Mouse (Mus musculus) heart, embryonic 10.5 days (tissue): ENCODE results near the gene Snx30. TPM values are rescaled to one million over a fixed set of nuclear protein-coding genes. Genes with fewer than 3 reads are reported as not detected.
A peak's percentile ranks its signal among the peaks of the same experiment; 100 is the strongest.

Experiments used
- DNase-seq: peaks from one replicate; pipeline ENCODE4 v3.0.0-alpha.2; 2017; ENCODE audit warnings: low spot score
- H3K27ac ChIP-seq: fragments of 300-500 bp; sonication (generic); 2 replicates; pipeline ENCODE4 v1.5.1; 2016; ENCODE audit warnings: mild to moderate bottlenecking
- H3K27me3 ChIP-seq: fragments of 300-500 bp; sonication (generic); 2 replicates; pipeline ENCODE4 v1.6.1; 2016; ENCODE audit warnings: mild to moderate bottlenecking; ENCODE audit not compliant: poor library complexity, insufficient read depth, severe bottlenecking
- H3K36me3 ChIP-seq: fragments of 300-500 bp; sonication (generic); 2 replicates; pipeline ENCODE4 v1.6.1; 2016; ENCODE audit warnings: mild to moderate bottlenecking, moderate library complexity
- H3K4me1 ChIP-seq: fragments of 300-500 bp; sonication (generic); 2 replicates; pipeline ENCODE4 v1.6.1; 2016; ENCODE audit warnings: mild to moderate bottlenecking
- H3K4me3 ChIP-seq: fragments of 300-500 bp; sonication (generic); 2 replicates; pipeline ENCODE4 v1.5.1; 2016; ENCODE audit warnings: mild to moderate bottlenecking, moderate library complexity
- H3K9me3 ChIP-seq: fragments of 300-500 bp; sonication (generic); 2 replicates; pipeline ENCODE4 v1.6.1; 2016; ENCODE audit warnings: mild to moderate bottlenecking, moderate library complexity
- WGBS: fragments of 180-500 bp; shearing (Covaris S2); methylation state at CpG from one replicate; pipeline ENCODE4 v1.1.7; 2016; 5-methylcytosine and 5-hydroxymethylcytosine counted together
- polyA plus RNA-seq: library from polyadenylated mRNA; unstranded; fragments of >200 nt; fragmentation: Nextera tagmentation; extraction: Ambion mirVana; gene quantifications from 2 replicates; pipeline ENCODE4 v1.2.1, GENCODE M21; 2016

The Snx30 gene
- polyA plus RNA-seq, 1 experiment from 2014 or later, result 8.1 TPM

- peak; percentile 20 for DNase-seq
- Histone ChIP-seq H3K36me3 (no peaks in the 10 kb centered on the region), H3K4me3 (no peak overlapping the region), H3K27me3 (no peaks in the 10 kb centered on the region), H3K9me3 (no peaks in the 10 kb centered on the region), H3K4me1 (peaks cover 16% of the 10 kb centered on the region), H3K27ac (no peak overlapping the region)
- WGBS, result 58% methylated on average over 4 of the region's 4 CpGs
Measured at GRCm38 (mm10) chr4:59802792-59803191, 2.8 kb upstream of the Snx30 start.

- H3K27ac ChIP-seq, result no peak overlapping the region
- WGBS, result 78% methylated on average over 5 of the region's 5 CpGs
Measured at GRCm38 (mm10) chr4:59803358-59803757, 2.3 kb upstream of the Snx30 start.

GRCm38 (mm10) chr4:59804754-59805153 lies 886 bp upstream of the Snx30 start:
- no peak for DNase-seq
- H3K4me1 ChIP-seq, result peaks cover 18% of the 10 kb centered on the region
- WGBS, result 78% methylated on average over 1 of the region's 1 CpGs
- H3K27me3 ChIP-seq, result no peaks in the 10 kb centered on the region
- peak overlapping the region; percentile 94; the same call in 1 of the 2 replicates for H3K27ac ChIP-seq
- H3K36me3 ChIP-seq, result no peaks in the 10 kb centered on the region
- no peaks in the 10 kb centered on the region for H3K9me3 ChIP-seq
- peak overlapping the region; percentile 99 for H3K4me3 ChIP-seq

More at GRCm38 (mm10) chr4:59803358-59803757, 2.3 kb upstream of the Snx30 start:
- peaks cover 18% of the 10 kb centered on the region for H3K4me1 ChIP-seq
- no peak overlapping the region for H3K4me3 ChIP-seq
- H3K36me3 ChIP-seq, result no peaks in the 10 kb centered on the region
- no peaks in the 10 kb centered on the region for H3K9me3 ChIP-seq
- no peaks in the 10 kb centered on the region for H3K27me3 ChIP-seq
- DNase-seq, result peak; percentile 48

GRCm38 (mm10) chr4:59805968-59806878 lies 583 bp downstream of the Snx30 start:
- Histone ChIP-seq H3K4me3 (peak overlapping the region; percentile 99), H3K36me3 (no peaks in the 10 kb centered on the region), H3K27ac (peak overlapping the region; percentile 94), H3K27me3 (no peaks in the 10 kb centered on the region), H3K9me3 (no peaks in the 10 kb centered on the region), H3K4me1 (peaks cover 20% of the 10 kb centered on the region)
- 0% methylated on average over 58 of the region's 58 CpGs for WGBS
- peak; percentile 81 for DNase-seq

GRCm38 (mm10) chr4:59806879-59807195 lies 1.2 kb downstream of the Snx30 start:
- no peak for DNase-seq
- H3K36me3 ChIP-seq, result no peaks in the 10 kb centered on the region
- H3K9me3 ChIP-seq, result no peaks in the 10 kb centered on the region
- 1% methylated on average over 9 of the region's 9 CpGs for WGBS
- H3K4me3 ChIP-seq, result peak overlapping the region; percentile 99
- H3K27ac ChIP-seq, result peak overlapping the region; percentile 94
- peaks cover 21% of the 10 kb centered on the region for H3K4me1 ChIP-seq
- H3K27me3 ChIP-seq, result no peaks in the 10 kb centered on the region

- no peak for DNase-seq
- H3K27me3 ChIP-seq, result no peaks in the 10 kb centered on the region
- no peak overlapping the region for H3K27ac ChIP-seq
- H3K36me3 ChIP-seq, result no peaks in the 10 kb centered on the region
- no peaks in the 10 kb centered on the region for H3K9me3 ChIP-seq
- H3K4me1 ChIP-seq, result peaks cover 21% of the 10 kb centered on the region
- peak overlapping the region; percentile 99 for H3K4me3 ChIP-seq
- WGBS, result 65% methylated on average over 2 of the region's 2 CpGs
Measured at GRCm38 (mm10) chr4:59807521-59807920, 1.9 kb downstream of the Snx30 start.

GRCm38 (mm10) chr4:59808396-59808795 lies 2.8 kb downstream of the Snx30 start:
- no peak overlapping the region for H3K4me3 ChIP-seq
- no peaks in the 10 kb centered on the region for H3K27me3 ChIP-seq
- no peaks in the 10 kb centered on the region for H3K9me3 ChIP-seq
- no peak overlapping the region for H3K27ac ChIP-seq
- no peaks in the 10 kb centered on the region for H3K36me3 ChIP-seq
- H3K4me1 ChIP-seq, result peaks cover 21% of the 10 kb centered on the region
- 75% methylated on average over 5 of the region's 5 CpGs for WGBS
- no peak for DNase-seq

GRCm38 (mm10) chr4:59814094-59814493 lies 8.5 kb downstream of the Snx30 start:
- DNase-seq, result no peak
- Histone ChIP-seq H3K4me1 (peaks cover 56% of the 10 kb centered on the region), H3K4me3 (peak overlapping the region; percentile 15; the same call in 1 of the 2 replicates), H3K9me3 (no peaks in the 10 kb centered on the region), H3K27ac (peak overlapping the region; percentile 75), H3K36me3 (no peaks in the 10 kb centered on the region), H3K27me3 (no peaks in the 10 kb centered on the region)
- 21% methylated on average over 7 of the region's 7 CpGs for WGBS

- H3K27ac ChIP-seq, result peak overlapping the region; percentile 75; the same call in 1 of the 2 replicates
- WGBS, result 59% methylated on average over 4 of the region's 4 CpGs
- H3K4me1 ChIP-seq, result peaks cover 65% of the 10 kb centered on the region
Measured at GRCm38 (mm10) chr4:59815121-59815810, 9.6 kb downstream of the Snx30 start.

GRCm38 (mm10) chr4:59816016-59816415 lies 10.4 kb downstream of the Snx30 start:
- H3K4me1 ChIP-seq, result peaks cover 65% of the 10 kb centered on the region
- DNase-seq, result no peak
- H3K27ac ChIP-seq, result peak overlapping the region; percentile 47; the same call in 1 of the 2 replicates
- H3K9me3 ChIP-seq, result no peaks in the 10 kb centered on the region
- H3K27me3 ChIP-seq, result no peaks in the 10 kb centered on the region
- H3K36me3 ChIP-seq, result no peaks in the 10 kb centered on the region
- no peak overlapping the region for H3K4me3 ChIP-seq
- 56% methylated on average over 5 of the region's 5 CpGs for WGBS

More at GRCm38 (mm10) chr4:59815121-59815810, 9.6 kb downstream of the Snx30 start:
- DNase-seq, result no peak
- H3K4me3 ChIP-seq, result no peak overlapping the region
- no peaks in the 10 kb centered on the region for H3K9me3 ChIP-seq
- H3K36me3 ChIP-seq, result no peaks in the 10 kb centered on the region
- H3K27me3 ChIP-seq, result no peaks in the 10 kb centered on the region

GRCm38 (mm10) chr4:59816477-59816876 lies 10.8 kb downstream of the Snx30 start:
- DNase-seq, result no peak
- WGBS, result 39% methylated on average over 9 of the region's 9 CpGs
- Histone ChIP-seq H3K27ac (peak overlapping the region; percentile 47; the same call in 1 of the 2 replicates), H3K4me3 (no peak overlapping the region), H3K27me3 (no peaks in the 10 kb centered on the region), H3K4me1 (peaks cover 62% of the 10 kb centered on the region), H3K9me3 (no peaks in the 10 kb centered on the region), H3K36me3 (no peaks in the 10 kb centered on the region)

GRCm38 (mm10) chr4:59817790-59818189 lies 12.2 kb downstream of the Snx30 start:
- peak overlapping the region; percentile 22; the same call in 1 of the 2 replicates for H3K27ac ChIP-seq
- no peak overlapping the region for H3K4me3 ChIP-seq
- 72% methylated on average over 5 of the region's 5 CpGs for WGBS
- H3K4me1 ChIP-seq, result peaks cover 62% of the 10 kb centered on the region
- DNase-seq, result no peak
- H3K36me3 ChIP-seq, result no peaks in the 10 kb centered on the region
- no peaks in the 10 kb centered on the region for H3K9me3 ChIP-seq
- no peaks in the 10 kb centered on the region for H3K27me3 ChIP-seq

- Histone ChIP-seq H3K4me3 (no peak overlapping the region), H3K27ac (peak overlapping the region; percentile 47; the same call in 1 of the 2 replicates)
- WGBS, result 82% methylated on average over 10 of the region's 10 CpGs
Measured at GRCm38 (mm10) chr4:59818498-59818897, 12.9 kb downstream of the Snx30 start.

More at GRCm38 (mm10) chr4:59818498-59818897, 12.9 kb downstream of the Snx30 start:
- H3K9me3 ChIP-seq, result no peaks in the 10 kb centered on the region
- peaks cover 68% of the 10 kb centered on the region for H3K4me1 ChIP-seq
- no peaks in the 10 kb centered on the region for H3K36me3 ChIP-seq
- DNase-seq, result no peak
- H3K27me3 ChIP-seq, result no peaks in the 10 kb centered on the region
